Mouse (Mus musculus) MEL (cell line): ENCODE data around the gene Pole3. TPM values are rescaled to one million over a fixed set of nuclear protein-coding genes. Genes with fewer than 3 reads are reported as not detected.

Experiments
- DNase-seq: peaks from one replicate; pipeline ENCODE4 v3.0.0; 2011; ENCODE audit warnings: low read depth, low spot score
- H3K27ac ChIP-seq: 2 replicates; pipeline ENCODE4 v1.5.1; 2012; ENCODE audit warnings: low read depth, mild to moderate bottlenecking, control low read depth, low read length, moderate library complexity; ENCODE audit not compliant: control insufficient read depth
- H3K27me3 ChIP-seq, 2 experiments: fragments of 150-350 bp in 1 of 2; sonication (generic) in 1 of 2; 2 replicates each; pipeline ENCODE4 v1.6.1; 2012; ENCODE audit warnings: low read length in 2 of 2, mild to moderate bottlenecking in 2 of 2, improper control_type of control experiment in 1 of 2, moderate library complexity in 1 of 2; ENCODE audit not compliant: insufficient read depth in 2 of 2, control insufficient read depth in 1 of 2
- H3K36me3 ChIP-seq, 2 experiments: 2 replicates each; pipeline ENCODE4 v1.6.1; 2012 to 2014; ENCODE audit warnings: low read length in 2 of 2, improper control_type of control experiment in 1 of 2, inconsistent platforms in 1 of 2, mild to moderate bottlenecking in 1 of 2; ENCODE audit not compliant: insufficient read depth in 2 of 2, control insufficient read depth in 1 of 2
- H3K4me1 ChIP-seq, 2 experiments: fragments of 150-350 bp in 1 of 2; sonication (generic) in 1 of 2; 2 replicates each; pipeline ENCODE4 v1.6.1; 2012; ENCODE audit warnings: low read length in 2 of 2, improper control_type of control experiment in 1 of 2, mild to moderate bottlenecking in 1 of 2; ENCODE audit not compliant: insufficient read depth in 2 of 2, control insufficient read depth in 1 of 2
- H3K4me3 ChIP-seq, 2 experiments: fragments of 150-350 bp in 1 of 2; sonication (generic) in 1 of 2; 2 replicates each; pipeline ENCODE4 v1.5.1; 2012; ENCODE audit warnings: low read depth in 2 of 2, low read length in 2 of 2, mild to moderate bottlenecking in 2 of 2, moderate library complexity in 2 of 2, control low read depth in 1 of 2, improper control_type of control experiment in 1 of 2; ENCODE audit not compliant: control insufficient read depth in 1 of 2, insufficient read depth in 1 of 2
- H3K79me2 ChIP-seq: 2 replicates; pipeline ENCODE4 v1.6.1; 2012; ENCODE audit warnings: mild to moderate bottlenecking, low read length, moderate library complexity; ENCODE audit not compliant: control insufficient read depth, poor library complexity, insufficient read depth
- H3K9ac ChIP-seq: 2 replicates; pipeline ENCODE4 v1.6.1; 2012; ENCODE audit warnings: low read depth, mild to moderate bottlenecking, control low read depth, low read length, moderate library complexity; ENCODE audit not compliant: control insufficient read depth, poor library complexity, severe bottlenecking
- H3K9me3 ChIP-seq: fragments of 150-350 bp; sonication (generic); replicated peaks from 2 replicates; pipeline ENCODE4 v1.6.1; 2012; ENCODE audit warnings: mild to moderate bottlenecking, low read length, improper control_type of control experiment, moderate library complexity; ENCODE audit not compliant: insufficient read depth
- BHLHE40 ChIP-seq: IDR thresholded peaks from 2 replicates; pipeline ENCODE4 v1.6.1; 2012; ENCODE audit warnings: low read depth, mild to moderate bottlenecking, inconsistent platforms, low read length, improper control_type of control experiment, borderline replicate concordance
- CHD1 ChIP-seq: IDR thresholded peaks from 2 replicates; pipeline ENCODE4 v1.6.1; 2012; ENCODE audit warnings: low read depth, mild to moderate bottlenecking, inconsistent platforms, low read length, improper control_type of control experiment
- E2F4 ChIP-seq: IDR thresholded peaks from 2 replicates; pipeline ENCODE4 v1.6.1; 2011; ENCODE audit warnings: low read depth, low read length, improper control_type of control experiment, borderline replicate concordance
- EP300 ChIP-seq, 2 experiments: IDR thresholded peaks; 2 replicates each; pipeline ENCODE4 v1.6.1; 2011; ENCODE audit warnings: improper control_type of control experiment in 2 of 2, low read length in 2 of 2, low read depth in 1 of 2, mild to moderate bottlenecking in 1 of 2
- ETS1 ChIP-seq: IDR thresholded peaks from 2 replicates; pipeline ENCODE4 v1.6.1; 2012; ENCODE audit warnings: low read depth, mild to moderate bottlenecking, inconsistent platforms, low read length, improper control_type of control experiment, moderate library complexity
- GABPA ChIP-seq: IDR thresholded peaks from 2 replicates; pipeline ENCODE4 v1.6.1; 2012; ENCODE audit warnings: low read depth, mild to moderate bottlenecking, inconsistent platforms, low read length, improper control_type of control experiment, moderate library complexity
- KAT2A ChIP-seq: conservative IDR thresholded peaks from 2 replicates; pipeline ENCODE4 v1.6.1; 2012; ENCODE audit warnings: low read depth, low read length, improper control_type of control experiment, inconsistent platforms
- MAX ChIP-seq: IDR thresholded peaks from 2 replicates; pipeline ENCODE4 v1.6.1; 2011; ENCODE audit warnings: low read length, improper control_type of control experiment
- MEF2A ChIP-seq: IDR thresholded peaks from 2 replicates; pipeline ENCODE4 v1.6.1; 2014; ENCODE audit warnings: low read depth, mild to moderate bottlenecking, inconsistent platforms, low read length, improper control_type of control experiment; ENCODE audit not compliant: poor library complexity, insufficient replicate concordance, severe bottlenecking; ENCODE audit errors: extremely low read depth
- MXI1 ChIP-seq: IDR thresholded peaks from 2 replicates; pipeline ENCODE4 v1.6.1; 2011; ENCODE audit warnings: mild to moderate bottlenecking, low read depth, low read length, improper control_type of control experiment
- MYC ChIP-seq: IDR thresholded peaks from 2 replicates; pipeline ENCODE4 v1.6.1; 2011; ENCODE audit warnings: low read depth, mild to moderate bottlenecking, low read length, improper control_type of control experiment, moderate library complexity
- NELFE ChIP-seq: IDR thresholded peaks from 2 replicates; pipeline ENCODE4 v1.6.1; 2011; ENCODE audit warnings: low read depth, low read length, improper control_type of control experiment
- NRF1 ChIP-seq: IDR thresholded peaks from 2 replicates; pipeline ENCODE4 v1.6.1; 2014; ENCODE audit warnings: low read depth, mild to moderate bottlenecking, inconsistent platforms, low read length, improper control_type of control experiment, moderate library complexity; ENCODE audit not compliant: poor library complexity, insufficient read depth, severe bottlenecking
- POLR2A ChIP-seq, 2 experiments: IDR thresholded peaks; 2 replicates each; pipeline ENCODE4 v1.6.1; 2011 to 2012; ENCODE audit warnings: low read length in 2 of 2, mild to moderate bottlenecking in 2 of 2, control low read depth in 1 of 2, improper control_type of control experiment in 1 of 2, low read depth in 1 of 2, moderate library complexity in 1 of 2; ENCODE audit not compliant: control insufficient read depth in 1 of 2, insufficient read depth in 1 of 2, poor library complexity in 1 of 2
- POLR2AphosphoS2 ChIP-seq: IDR thresholded peaks from 2 replicates; pipeline ENCODE4 v1.6.1; 2011; ENCODE audit warnings: low read length, improper control_type of control experiment
- POLR2AphosphoS5 ChIP-seq: IDR thresholded peaks from 2 replicates; pipeline ENCODE4 v1.6.1; 2012; ENCODE audit warnings: low read depth, borderline replicate concordance, mild to moderate bottlenecking, inconsistent platforms, low read length, moderate library complexity, mixed read lengths
- RAD21 ChIP-seq: IDR thresholded peaks from 2 replicates; pipeline ENCODE4 v1.6.1; 2011; ENCODE audit warnings: mild to moderate bottlenecking, low read depth, low read length, improper control_type of control experiment
- RCOR1 ChIP-seq: IDR thresholded peaks from 2 replicates; pipeline ENCODE4 v1.6.1; 2012; ENCODE audit warnings: low read depth, mild to moderate bottlenecking, inconsistent platforms, low read length, improper control_type of control experiment
- SIN3A ChIP-seq: IDR thresholded peaks from 2 replicates; pipeline ENCODE4 v1.6.1; 2012; ENCODE audit warnings: low read length, improper control_type of control experiment, inconsistent platforms
- SMC3 ChIP-seq: IDR thresholded peaks from 2 replicates; pipeline ENCODE4 v1.6.1; 2011; ENCODE audit warnings: low read depth, low read length, improper control_type of control experiment
- TBP ChIP-seq: IDR thresholded peaks from 2 replicates; pipeline ENCODE4 v1.8.0; 2011; ENCODE audit warnings: low read depth, low read length, improper control_type of control experiment
- TCF12 ChIP-seq: IDR thresholded peaks from 2 replicates; pipeline ENCODE4 v1.6.1; 2014; ENCODE audit warnings: low read depth, mild to moderate bottlenecking, inconsistent platforms, low read length, improper control_type of control experiment, moderate library complexity
- UBTF ChIP-seq: IDR thresholded peaks from 2 replicates; pipeline ENCODE4 v1.6.1; 2012; ENCODE audit warnings: low read depth, mild to moderate bottlenecking, inconsistent platforms, low read length, improper control_type of control experiment, moderate library complexity, borderline replicate concordance; ENCODE audit not compliant: insufficient read depth
- polyA plus RNA-seq, 2 experiments: library from polyadenylated mRNA; stranded (reverse) in 1 of 2; unstranded in 1 of 2; fragments of >175 nt in 1 of 2; fragments of >200 nt in 1 of 2; gene quantifications; 2 replicates each; pipeline versions ENCODE4 v1.2.1 to v1.2.4; 2012; ENCODE audit warnings: low replicate concordance in 2 of 2, low read depth in 1 of 2; ENCODE audit not compliant: insufficient read length in 2 of 2, insufficient read depth in 1 of 2, missing spikeins in 1 of 2
- total RNA-seq: library from RNA; depleted of rRNA; stranded (reverse); fragments of 300-350 nt; gene quantifications from 2 replicates; pipeline ENCODE4 v1.2.3, GENCODE M21; 2012

Pole3 gene
- total and polyA plus RNA-seq, 3 experiments, result 63.6 to 103 TPM; not detected in 1

DNA sequence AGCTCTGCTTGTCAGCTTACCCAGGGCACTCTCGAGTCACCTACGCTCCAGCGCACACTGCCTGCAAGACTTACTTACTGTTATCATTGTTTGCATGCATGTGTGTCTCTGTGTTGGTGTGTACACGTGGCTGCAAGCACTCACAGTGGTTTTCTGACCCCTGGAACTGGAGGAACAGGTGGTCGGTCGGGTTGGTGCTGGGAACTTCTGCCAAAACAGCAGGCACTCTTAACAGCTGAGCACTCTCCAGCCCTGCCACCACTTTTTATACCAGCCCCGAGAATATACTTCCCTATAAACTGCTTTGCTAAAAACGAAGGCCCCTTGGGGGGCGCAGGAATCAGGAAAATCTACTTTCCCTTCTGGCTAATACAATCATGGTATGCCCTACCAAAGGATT, 30.6 kb downstream of the Pole3 start:
- TF ChIP-seq RAD21 (no peak), TCF12 (no peak), POLR2A (IDR thresholded peaks at IDR 0.05; ENCODE audit: control insufficient read depth in 1 of 2, insufficient read depth in 1 of 2, low read depth in 1 of 2, low read length in 2 of 2, poor library complexity in 1 of 2) (no peak), KAT2A (no peak), UBTF (no peak), POLR2AphosphoS2 (no peak), E2F4 (no peak), GABPA (no peak), CHD1 (no peak), EP300 (IDR thresholded peaks at IDR 0.05; ENCODE audit: low read depth in 1 of 2, low read length in 2 of 2) (no peak), MAX (peak; percentile 29; the same call in 1 of the 2 replicates), MYC (0 out of 2 replicates have a peak, but pooled peaks have one; percentile 11), TBP (no peak), RCOR1 (no peak), ETS1 (no peak), SIN3A (0 out of 2 replicates have a peak, but pooled peaks have one; percentile 19), NRF1 (no peak), MEF2A (no peak), NELFE (no peak), BHLHE40 (no peak), MXI1 (no peak), SMC3 (no peak), POLR2AphosphoS5 (no peak)
- no peaks in the 10 kb centered on the region for H3K79me2 ChIP-seq
- H3K4me3 ChIP-seq, result peak overlapping the region in 1 of 2 experiments; percentile 9; a peak in 1 of 4 replicates
- peak; percentile 50 for DNase-seq
- H3K27me3 ChIP-seq, result no peaks in the 10 kb centered on the region; a peak in 1 of 4 replicates
- no peak overlapping the region for H3K9ac ChIP-seq
- H3K27ac ChIP-seq, result no peak overlapping the region
- peaks cover 0 to 5% of the 10 kb centered on the region in 2 experiments; a peak in 1 of 4 replicates for H3K36me3 ChIP-seq
- H3K4me1 ChIP-seq, result peaks cover 5 to 13% of the 10 kb centered on the region in 2 experiments; a peak in 3 of 4 replicates
- no peaks in the 10 kb centered on the region for H3K9me3 ChIP-seq
